Comparison of ENCODE assay signal across 7 mouse cellular contexts in genomic region chr4:57957200-57958085, GRCm38 (mm10). TPM values are rescaled to one million over a fixed set of nuclear protein-coding genes. Genes with fewer than 3 reads are reported as not detected.
DNase-seq lines count a peak whose midpoint lies in the region; ATAC-seq lines count a peak whose summit lies in the region.

No protein-coding gene starts in this region.

- H3K9ac ChIP-seq in hindbrain, embryonic 11.5 days (ENCODE audit: low read depth, low read length): peak overlapping the region; percentile 59
- H3K9ac ChIP-seq in midbrain, embryonic 12.5 days (replicated peaks): peak overlapping the region; percentile 51

- peak overlapping the region; percentile 82; the same call in 1 of the 2 replicates for H3K27ac ChIP-seq in hindbrain, embryonic 11.5 days (ENCODE audit: low read depth, low read length)
- peak overlapping the region; percentile 89; the same call in 1 of the 2 replicates for H3K27ac ChIP-seq in midbrain, embryonic 12.5 days (replicated peaks)

- H3K4me1 ChIP-seq in hindbrain, embryonic 11.5 days (replicated peaks; ENCODE audit: control insufficient read depth, insufficient read depth, low read length): 0 out of 2 replicates have a peak, but pooled peaks cover 3% of the 10 kb centered on the region
- H3K4me1 ChIP-seq in midbrain, embryonic 12.5 days: peaks cover 26% of the 10 kb centered on the region

- H3K4me2 ChIP-seq in hindbrain, embryonic 11.5 days (replicated peaks; ENCODE audit: low read depth, low read length): peak overlapping the region; percentile 64
- peak overlapping the region; percentile 75 for H3K4me2 ChIP-seq in midbrain, embryonic 12.5 days (replicated peaks)

- ATAC-seq in hindbrain, embryonic 11.5 days (ENCODE audit: low FRiP score): no peak
- ATAC-seq in midbrain, embryonic 12.5 days (ENCODE audit: low FRiP score, low read depth): no peak

- H3K27me3 ChIP-seq in hindbrain, embryonic 11.5 days (ENCODE audit: control insufficient read depth, insufficient read depth, low read length): no peaks in the 10 kb centered on the region
- H3K27me3 ChIP-seq in midbrain, embryonic 12.5 days: 0 out of 2 replicates have a peak, but pooled peaks cover 7% of the 10 kb centered on the region

- no peaks in the 10 kb centered on the region for H3K9me3 ChIP-seq in hindbrain, embryonic 11.5 days (ENCODE audit: control insufficient read depth, low read length)
- H3K9me3 ChIP-seq in midbrain, embryonic 12.5 days: no peaks in the 10 kb centered on the region

- H3K4me3 ChIP-seq in hindbrain, embryonic 11.5 days (ENCODE audit: low read depth, low read length): peak overlapping the region; percentile 62
- peak overlapping the region; percentile 73 for H3K4me3 ChIP-seq in midbrain, embryonic 12.5 days

- WGBS in hindbrain, embryonic 11.5 days: 52% methylated on average over 11 of the region's 11 CpGs
- WGBS in midbrain, embryonic 12.5 days: 52% methylated on average over 11 of the region's 11 CpGs

- peak; percentile 29 to 56 for DNase-seq in spleen, postnatal 10 days (ENCODE audit: low spot score in 2 of 2)
- DNase-seq in spleen, adult 12 weeks (ENCODE audit: low spot score): no peak
- peak; percentile 21 for DNase-seq in embryo, embryonic 9.5 days (ENCODE audit: extremely low spot score)
- DNase-seq in hindbrain, embryonic 11.5 days (ENCODE audit: low spot score): no peak
- no peak for DNase-seq in frontal cortex, postnatal 14 days (ENCODE audit: low spot score in 2 of 2)
- no peak for DNase-seq in layer of hippocampus, postnatal 25 days (ENCODE audit: extremely low spot score in 1 of 2, low spot score in 1 of 2)

- H3K36me3 ChIP-seq in hindbrain, embryonic 11.5 days (ENCODE audit: control insufficient read depth, insufficient read depth, low read length): no peaks in the 10 kb centered on the region
- H3K36me3 ChIP-seq in midbrain, embryonic 12.5 days: no peaks in the 10 kb centered on the region

RNA-seq across cellular contexts. Expression of gene Txn1, which starts 1.2 kb away (rescaled TPM):
- 393 and 394 TPM in 2 replicates for polyA plus RNA-seq in hindbrain, embryonic 11.5 days (2014; fragmentation: Nextera tagmentation; extraction: Ambion mirVana)
- polyA plus RNA-seq in midbrain, embryonic 12.5 days (2016; fragmentation: Nextera tagmentation; extraction: Ambion mirVana): 321 and 347 TPM in 2 replicates
- total RNA-seq in layer of hippocampus, postnatal 25 days (2021): 100 to 1,000 TPM; 108 to 121 TPM

RNA-seq across cellular contexts. Expression of gene D630039A03Rik, which starts 41.3 kb away (rescaled TPM):
- 0.13 and 0.31 TPM in 2 replicates for polyA plus RNA-seq in hindbrain, embryonic 11.5 days (2014; fragmentation: Nextera tagmentation; extraction: Ambion mirVana)
- polyA plus RNA-seq in midbrain, embryonic 12.5 days (2016; fragmentation: Nextera tagmentation; extraction: Ambion mirVana): 0.06 TPM in 1 of 2 replicates, not detected in the other
- total RNA-seq in layer of hippocampus, postnatal 25 days (2021): under 1 TPM; 0.39 to 0.42 TPM

RNA-seq across cellular contexts. Expression of gene Txndc8, which starts 51.5 kb away (rescaled TPM):
- polyA plus RNA-seq in hindbrain, embryonic 11.5 days (2014; fragmentation: Nextera tagmentation; extraction: Ambion mirVana): not detected in 2 replicates
- not detected in 2 replicates for polyA plus RNA-seq in midbrain, embryonic 12.5 days (2016; fragmentation: Nextera tagmentation; extraction: Ambion mirVana)
- total RNA-seq in layer of hippocampus, postnatal 25 days (2021): not detected

Comparison
In these comparisons a context has a peak if more than half of its experiments do, and no peak if none do; other contexts are left out.
1. DNase-seq: peak in spleen, postnatal 10 days (2 of 2) and embryo, embryonic 9.5 days (single experiment); none in spleen, adult 12 weeks (single experiment), hindbrain, embryonic 11.5 days (single experiment), frontal cortex, postnatal 14 days (0 of 2) and layer of hippocampus, postnatal 25 days (0 of 2).